Mouse (Mus musculus) heart, embryonic 12.5 days (tissue): ENCODE data around the gene Olfr780. TPM values are rescaled to one million over a fixed set of nuclear protein-coding genes. Genes with fewer than 3 reads are reported as not detected.
"Not testable (repeated sequence)": the region's sequence is repeated elsewhere in the genome, so short reads cannot be mapped to it uniquely, and the experiment has no call there.

Experiments
- ATAC-seq: fragments of 200-750 bp; cut with Nextera tagmentation; 2 replicates; pipeline ENCODE4 v1.8.0; 2017; ENCODE audit warnings: moderate TSS enrichment, moderate library complexity; ENCODE audit not compliant: insufficient number of reproducible peaks, low FRiP score
- H3K27ac ChIP-seq: fragments of 300-500 bp; sonication (generic); 2 replicates; pipeline ENCODE4 v1.5.1; 2016; ENCODE audit warnings: mild to moderate bottlenecking, moderate library complexity; ENCODE audit not compliant: poor library complexity, severe bottlenecking
- H3K27me3 ChIP-seq: fragments of 300-500 bp; sonication (generic); replicated peaks from 2 replicates; pipeline ENCODE4 v1.6.1; 2016; ENCODE audit warnings: mild to moderate bottlenecking, moderate library complexity
- H3K36me3 ChIP-seq: fragments of 300-500 bp; sonication (generic); 2 replicates; pipeline ENCODE4 v1.6.1; 2016; ENCODE audit warnings: mild to moderate bottlenecking, moderate library complexity
- H3K4me1 ChIP-seq: fragments of 300-500 bp; sonication (generic); replicated peaks from 2 replicates; pipeline ENCODE4 v1.6.1; 2016; ENCODE audit warnings: mild to moderate bottlenecking
- H3K4me2 ChIP-seq: fragments of 300-500 bp; sonication (generic); 2 replicates; pipeline ENCODE4 v1.6.1; 2016; ENCODE audit warnings: mild to moderate bottlenecking, moderate library complexity
- H3K4me3 ChIP-seq: fragments of 300-500 bp; sonication (generic); 2 replicates; pipeline ENCODE4 v1.5.1; 2016; ENCODE audit warnings: mild to moderate bottlenecking
- H3K9ac ChIP-seq: fragments of 300-500 bp; sonication (generic); 2 replicates; pipeline ENCODE4 v1.6.1; 2016; ENCODE audit warnings: mild to moderate bottlenecking, moderate library complexity
- H3K9me3 ChIP-seq: fragments of 300-500 bp; sonication (generic); replicated peaks from 2 replicates; pipeline ENCODE4 v1.6.1; 2016; ENCODE audit warnings: mild to moderate bottlenecking, moderate library complexity
- WGBS: fragments of 180-500 bp; shearing (Covaris S2); methylation state at CpG from one replicate; pipeline ENCODE4 v1.1.7; 2016; 5-methylcytosine and 5-hydroxymethylcytosine counted together
- polyA plus RNA-seq: library from polyadenylated mRNA; unstranded; fragments of >200 nt; fragmentation: Nextera tagmentation; extraction: Ambion mirVana; gene quantifications from 2 replicates; pipeline ENCODE4 v1.2.1, GENCODE M21; 2016

Gene Olfr780
- polyA plus RNA-seq = not detected in 2 replicates

DNA sequence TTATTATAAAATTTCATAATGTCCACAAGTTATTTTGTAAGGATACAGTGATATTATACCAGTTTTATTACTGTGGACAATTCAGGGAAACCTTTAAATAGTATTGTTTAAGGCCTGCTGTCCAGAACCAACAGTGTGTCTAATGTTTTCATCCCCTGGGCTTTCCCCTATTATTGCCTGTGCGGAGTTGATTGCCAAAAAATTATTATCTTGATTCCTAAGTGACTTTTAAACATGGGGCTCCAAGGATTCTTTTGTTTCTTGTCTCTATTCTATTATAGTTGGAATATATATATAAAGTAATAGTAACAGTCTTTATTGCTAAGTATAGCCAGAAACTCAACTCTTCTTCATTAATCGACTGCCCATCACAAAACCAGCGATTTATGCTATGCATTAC, at the start of gene Olfr780:
Olfr780 (plus strand) TSS at position 301 of the 400 bp plus-strand sequence.
- 70% methylated on average over 3 of the region's 3 CpGs for WGBS
- H3K27me3 ChIP-seq = no peaks in the 10 kb centered on the region
- no peaks in the 10 kb centered on the region for H3K9me3 ChIP-seq
- H3K4me1 ChIP-seq = no peaks in the 10 kb centered on the region
- no peak within 1 kb of the TSS for H3K4me3 ChIP-seq
- no peak for ATAC-seq
- H3K9ac ChIP-seq = no peak within 1 kb of the TSS
- no peak within 1 kb of the TSS for H3K27ac ChIP-seq
- no peaks in the 10 kb centered on the region for H3K36me3 ChIP-seq
- H3K4me2 ChIP-seq = no peak within 1 kb of the TSS

- Histone ChIP-seq H3K27ac (no peak within 1 kb of the TSS), H3K9me3 (no peaks in the 10 kb centered on the region), H3K27me3 (no peaks in the 10 kb centered on the region), H3K4me2 (no peak within 1 kb of the TSS), H3K9ac (no peak within 1 kb of the TSS), H3K4me3 (no peak within 1 kb of the TSS), H3K4me1 (no peaks in the 10 kb centered on the region), H3K36me3 (no peaks in the 10 kb centered on the region)
- no peak for ATAC-seq
- WGBS = 83% methylated on average over 2 of the region's 2 CpGs
These were observed 46.8 kb upstream of the Olfr780 start, which contains the start of gene Olfr777 for GRCm38 (mm10) chr10:129271081-129271535. Olfr777 (minus strand) TSS chr10:129271485.

GRCm38 (mm10) chr10:129312973-129313372, 4.9 kb upstream of the Olfr780 start:
- not testable (repeated sequence) for H3K4me2 ChIP-seq, H3K4me1 ChIP-seq, H3K9ac ChIP-seq, H3K27me3 ChIP-seq, ATAC-seq, H3K9me3 ChIP-seq, H3K36me3 ChIP-seq, H3K27ac ChIP-seq, H3K4me3 ChIP-seq
- WGBS = 39% methylated on average over 1 of the region's 1 CpGs

DNA sequence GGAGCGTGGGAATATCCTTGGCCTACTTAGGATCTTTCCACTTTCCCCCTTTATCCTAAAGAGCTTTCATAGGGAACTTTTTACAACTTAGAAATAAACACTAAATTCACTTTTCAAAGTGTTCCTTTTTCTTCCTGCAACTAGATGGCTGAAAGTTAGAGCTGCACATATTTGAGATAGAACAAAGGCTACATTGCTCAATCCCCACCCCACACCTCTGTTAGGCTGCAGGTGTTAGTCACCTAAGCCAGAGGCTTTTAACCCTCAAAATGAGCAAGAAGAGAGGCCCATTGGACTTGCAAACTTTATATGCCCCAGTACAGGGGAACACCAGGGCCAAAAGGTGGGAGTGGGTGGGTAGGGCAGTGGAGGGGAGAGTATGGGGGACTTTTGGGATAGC, 4.4 kb upstream of the Olfr780 start:
- H3K36me3 ChIP-seq, ATAC-seq, H3K9ac ChIP-seq, H3K4me1 ChIP-seq, H3K4me3 ChIP-seq, H3K9me3 ChIP-seq, H3K27me3 ChIP-seq, H3K27ac ChIP-seq, H3K4me2 ChIP-seq: not testable (repeated sequence)
- WGBS = no CpG with 5 or more reads among the region's 1 CpGs

DNA sequence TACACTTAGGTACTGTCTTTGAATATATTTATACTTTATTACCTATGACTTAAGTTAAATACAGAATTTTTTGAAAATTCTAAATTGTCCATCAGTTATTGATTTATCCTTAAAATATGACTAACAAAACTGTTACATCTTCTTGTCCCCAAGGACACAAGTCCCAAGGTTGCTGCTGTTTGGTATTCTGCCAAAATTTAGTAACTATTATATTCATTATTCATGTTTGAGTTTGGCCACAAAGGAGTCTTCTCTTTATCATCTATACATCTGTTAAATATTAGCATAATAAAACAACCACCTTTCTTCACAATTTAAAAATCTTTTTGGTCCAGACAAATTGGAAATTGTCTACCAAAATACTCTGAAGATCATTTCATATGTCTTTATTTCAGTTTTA, 10.6 kb downstream of the Olfr780 start, which contains the start of gene Olfr781:
Olfr781 (plus strand) TSS at position 301 of the 400 bp plus-strand sequence.
- H3K4me1 ChIP-seq = no peaks in the 10 kb centered on the region
- no peaks in the 10 kb centered on the region for H3K27me3 ChIP-seq
- H3K27ac ChIP-seq = no peak within 1 kb of the TSS
- no peak within 1 kb of the TSS for H3K9ac ChIP-seq
- no peak within 1 kb of the TSS for H3K4me2 ChIP-seq
- ATAC-seq = no peak
- no peaks in the 10 kb centered on the region for H3K36me3 ChIP-seq
- H3K4me3 ChIP-seq = no peak within 1 kb of the TSS
- no peaks in the 10 kb centered on the region for H3K9me3 ChIP-seq

- Histone ChIP-seq H3K4me3 (no peak within 1 kb of the TSS), H3K27me3 (no peaks in the 10 kb centered on the region), H3K9ac (no peak within 1 kb of the TSS), H3K4me2 (no peak within 1 kb of the TSS), H3K36me3 (no peaks in the 10 kb centered on the region), H3K9me3 (0 out of 2 replicates have a peak, but pooled peaks cover 8% of the 10 kb centered on the region), H3K4me1 (no peaks in the 10 kb centered on the region), H3K27ac (no peak within 1 kb of the TSS)
- 82% methylated on average over 3 of the region's 3 CpGs for WGBS
- no peak for ATAC-seq
These were observed 30.6 kb downstream of the Olfr780 start, which contains the start of gene Olfr782 for GRCm38 (mm10) chr10:129348550-129348949. Olfr782 (plus strand) TSS chr10:129348850.

DNA sequence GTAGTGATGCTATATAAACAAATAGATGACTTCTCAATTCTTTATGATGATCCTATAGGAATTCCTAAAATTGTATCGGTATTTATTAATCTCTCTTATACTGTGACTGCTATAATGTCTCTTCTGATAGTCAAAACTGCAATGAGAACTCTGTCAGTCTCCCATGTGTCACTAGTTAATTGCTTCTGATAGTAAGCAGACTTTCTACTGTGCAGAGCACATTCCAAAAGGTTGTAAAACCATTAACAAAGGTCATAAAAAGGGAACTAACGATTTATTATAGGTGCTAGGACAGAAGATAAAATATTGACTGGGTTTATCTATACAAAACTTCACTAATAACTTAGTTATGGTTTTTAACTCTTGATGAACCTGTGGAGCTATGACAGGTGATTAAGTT, 34.6 kb downstream of the Olfr780 start:
- not testable (repeated sequence) for H3K4me2 ChIP-seq, H3K4me3 ChIP-seq, H3K27ac ChIP-seq, ATAC-seq, H3K36me3 ChIP-seq, H3K9ac ChIP-seq, H3K27me3 ChIP-seq, H3K4me1 ChIP-seq
- WGBS = 56% methylated on average over 2 of the region's 2 CpGs
- peaks cover 21% of the 10 kb centered on the region for H3K9me3 ChIP-seq

- 78% methylated on average over 4 of the region's 4 CpGs for WGBS
- H3K4me1 ChIP-seq, H3K4me3 ChIP-seq, H3K9ac ChIP-seq, H3K27ac ChIP-seq, H3K27me3 ChIP-seq, ATAC-seq, H3K36me3 ChIP-seq, H3K4me2 ChIP-seq: not testable (repeated sequence)
- H3K9me3 ChIP-seq = peaks cover 22% of the 10 kb centered on the region
These were observed 38.6 kb downstream of the Olfr780 start for GRCm38 (mm10) chr10:129356496-129356895.

- 68% methylated on average over 5 of the region's 5 CpGs for WGBS
- H3K36me3 ChIP-seq = no peaks in the 10 kb centered on the region
- no peak overlapping the region for H3K4me2 ChIP-seq
- H3K9ac ChIP-seq = no peak overlapping the region
- peaks cover 26% of the 10 kb centered on the region for H3K9me3 ChIP-seq
- ATAC-seq = no peak
- H3K27me3 ChIP-seq = no peaks in the 10 kb centered on the region
- H3K4me3 ChIP-seq = no peak overlapping the region
- no peaks in the 10 kb centered on the region for H3K4me1 ChIP-seq
- H3K27ac ChIP-seq = no peak overlapping the region
These were observed 39.4 kb downstream of the Olfr780 start for GRCm38 (mm10) chr10:129357307-129357706.

Other genes with a start within 250 kb of the Olfr780 start
- gene Olfr766-ps1, start 249.1 kb upstream of the Olfr780 start, polyA plus RNA-seq = not detected in 2 replicates
- not detected in 2 replicates for gene Olfr767, start 235.2 kb upstream of the Olfr780 start, polyA plus RNA-seq
- gene Olfr768, start 218.7 kb upstream of the Olfr780 start, polyA plus RNA-seq = not detected in 2 replicates
- gene Olfr769, start 200.3 kb upstream of the Olfr780 start, polyA plus RNA-seq = not detected in 2 replicates
- gene Olfr770, start 179.1 kb upstream of the Olfr780 start, polyA plus RNA-seq = not detected in 2 replicates
- gene Olfr771, start 153.4 kb upstream of the Olfr780 start, polyA plus RNA-seq = not detected in 2 replicates
- not detected in 2 replicates for gene Olfr772, start 140.2 kb upstream of the Olfr780 start, polyA plus RNA-seq
- gene Olfr773, start 130.7 kb upstream of the Olfr780 start, polyA plus RNA-seq = not detected in 2 replicates
- gene Olfr774, start 81.9 kb upstream of the Olfr780 start, polyA plus RNA-seq = not detected in 2 replicates
- gene Olfr775, start 69.7 kb upstream of the Olfr780 start, polyA plus RNA-seq = not detected in 2 replicates
- gene Olfr776, start 59.0 kb upstream of the Olfr780 start, polyA plus RNA-seq = not detected in 2 replicates
- not detected in 2 replicates for gene Olfr777, start 46.6 kb upstream of the Olfr780 start, polyA plus RNA-seq
- not detected in 2 replicates for gene Olfr781, start 10.7 kb downstream of the Olfr780 start, polyA plus RNA-seq
- gene Olfr782, start 30.7 kb downstream of the Olfr780 start, polyA plus RNA-seq = not detected in 2 replicates
- 0.05 TPM in 1 of 2 replicates, not detected in the other for gene Olfr784, start 66.0 kb downstream of the Olfr780 start, polyA plus RNA-seq
- gene Olfr785, start 87.3 kb downstream of the Olfr780 start, polyA plus RNA-seq = not detected in 2 replicates
- not detected in 2 replicates for gene Olfr786, start 109.2 kb downstream of the Olfr780 start, polyA plus RNA-seq
- gene Olfr787, start 143.7 kb downstream of the Olfr780 start, polyA plus RNA-seq = not detected in 2 replicates
- not detected in 2 replicates for gene Olfr788, start 152.9 kb downstream of the Olfr780 start, polyA plus RNA-seq
- gene Olfr789, start 166.6 kb downstream of the Olfr780 start, polyA plus RNA-seq = not detected in 2 replicates
- gene Olfr790, start 180.4 kb downstream of the Olfr780 start, polyA plus RNA-seq = not detected in 2 replicates
- gene Olfr791, start 203.7 kb downstream of the Olfr780 start, polyA plus RNA-seq = not detected in 2 replicates
- not detected in 2 replicates for gene Olfr792, start 221.0 kb downstream of the Olfr780 start, polyA plus RNA-seq
- not detected in 2 replicates for gene Olfr794, start 249.5 kb downstream of the Olfr780 start, polyA plus RNA-seq